Mouse (Mus musculus): ENCODE data around the gene G3bp1.

The G3bp1 gene

DNA sequence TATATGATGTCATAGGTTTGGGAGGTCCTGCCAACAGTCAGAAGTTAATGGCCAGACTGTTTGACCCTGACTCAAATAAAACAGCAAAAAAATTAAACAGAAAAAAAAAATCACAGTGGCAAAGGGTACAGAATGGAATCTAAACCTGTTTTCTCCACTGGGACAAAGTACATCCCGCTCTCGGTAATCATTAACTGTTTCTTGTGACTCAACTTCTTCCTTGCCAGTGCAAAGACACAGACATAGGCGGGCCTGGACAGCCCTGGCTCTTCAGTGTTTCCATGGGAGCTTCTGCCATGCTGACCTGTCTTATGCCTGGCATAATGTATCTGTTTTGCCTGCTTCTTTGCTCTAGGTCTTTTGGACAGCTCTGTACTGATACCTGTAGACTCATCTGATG lies 4.3 kb upstream of the G3bp1 start:
- DNase-seq = no peak

DNA sequence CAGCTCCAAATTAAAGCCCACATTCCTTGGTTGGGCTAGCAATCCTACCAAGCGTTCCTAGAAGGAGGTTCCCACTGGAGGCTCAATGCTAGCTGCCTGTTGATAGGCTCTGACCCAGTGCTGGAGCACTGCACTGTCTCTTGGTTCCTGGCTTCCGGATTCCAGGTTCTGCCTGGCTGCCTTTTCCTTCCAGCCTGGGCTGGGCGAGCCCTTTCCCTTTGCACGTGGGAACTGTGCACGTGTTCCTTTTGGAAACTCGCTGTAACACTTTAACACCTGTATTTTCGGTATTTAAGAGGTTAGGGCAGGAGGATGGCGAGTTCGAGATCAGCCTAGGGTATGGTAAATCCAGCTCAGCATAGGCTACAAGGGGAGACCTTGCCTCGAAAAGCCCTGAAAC lies 1.5 kb upstream of the G3bp1 start:
- no peak for DNase-seq

DNA sequence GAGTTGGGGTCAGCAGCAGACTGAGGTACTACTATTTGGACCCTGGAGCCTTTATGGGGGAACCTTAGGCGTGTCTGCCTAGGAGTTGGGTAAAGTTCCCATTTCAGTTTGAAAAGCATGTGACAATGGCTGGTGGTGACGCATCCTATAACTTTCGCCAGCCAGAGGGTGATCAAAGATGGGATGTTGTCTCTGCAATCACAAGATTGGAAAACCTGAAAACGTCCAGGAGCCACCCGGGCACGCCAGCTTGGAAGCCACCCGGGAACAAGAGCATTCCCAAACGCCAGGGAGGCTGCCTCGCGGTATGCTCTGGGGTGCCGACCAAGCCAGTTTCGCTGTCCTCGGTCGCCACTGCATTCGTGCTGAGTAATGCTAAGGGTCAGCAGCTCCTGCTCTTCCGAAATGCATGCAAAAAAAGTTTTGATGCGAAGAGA lies 856 bp upstream of the G3bp1 start:
- DNase-seq = no peak

GRCm38 (mm10) chr11:55469923-55470691 lies 622 bp downstream of the G3bp1 start:
- DNase-seq = peak; percentile 15

DNA sequence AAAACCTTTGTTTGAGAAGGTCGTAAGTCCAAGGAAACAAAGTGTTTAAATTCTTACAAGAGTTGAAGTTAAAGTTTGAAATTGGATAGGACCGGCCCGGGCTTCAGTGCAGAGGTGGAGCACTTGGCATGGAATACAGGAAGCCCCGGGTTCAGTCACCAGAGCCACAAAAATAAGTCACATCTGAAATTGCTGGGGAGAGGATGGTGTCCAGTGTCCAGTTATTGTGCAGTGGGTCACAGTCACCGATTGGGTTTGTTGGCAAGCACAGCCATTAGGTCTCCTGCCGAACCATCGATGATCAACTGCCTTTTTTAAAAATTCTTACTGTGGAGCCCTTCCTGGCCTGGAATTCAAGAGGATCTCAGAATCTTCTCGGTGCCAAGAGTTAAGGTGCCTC lies 1.3 kb downstream of the G3bp1 start:
- DNase-seq = no peak

GRCm38 (mm10) chr11:55471467-55471866 lies 2.0 kb downstream of the G3bp1 start:
- DNase-seq = no peak

DNA sequence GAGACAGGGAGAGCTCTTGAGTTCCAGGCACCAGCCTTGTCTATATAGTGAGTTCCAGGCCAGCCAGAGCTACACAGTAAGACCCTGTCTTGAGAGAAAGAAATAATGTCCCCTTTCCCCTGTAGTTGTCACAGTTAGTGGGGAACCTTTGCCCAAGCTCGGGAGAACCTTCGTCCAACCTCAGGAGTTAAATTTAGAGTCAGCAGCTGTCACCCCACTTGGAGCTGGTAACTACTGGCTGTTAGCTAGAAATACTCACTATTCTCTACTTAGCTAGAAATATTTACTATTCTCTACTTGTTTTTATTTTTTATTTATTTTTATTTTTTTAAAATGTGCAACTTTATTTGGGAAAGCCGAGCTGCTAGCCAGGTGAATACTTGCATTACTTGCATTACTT lies 3.7 kb downstream of the G3bp1 start:
- DNase-seq = no peak

DNA sequence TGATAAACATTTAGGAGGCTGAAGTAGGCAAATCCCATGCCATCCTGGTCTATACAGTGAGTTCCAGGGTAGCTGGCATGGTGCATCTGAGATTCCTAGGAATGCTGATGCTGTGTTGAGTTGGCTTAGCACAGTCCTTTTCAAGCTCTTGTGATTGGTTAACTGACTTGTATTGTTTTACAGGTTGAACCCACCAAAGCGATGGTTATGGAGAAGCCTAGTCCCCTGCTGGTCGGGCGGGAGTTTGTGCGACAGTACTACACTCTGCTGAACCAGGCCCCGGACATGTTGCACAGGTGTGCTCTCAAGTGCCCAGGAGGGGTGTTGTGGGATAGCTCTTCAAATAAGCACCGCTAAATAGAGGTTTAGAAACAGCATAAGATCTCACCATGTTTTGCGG lies 16.0 kb downstream of the G3bp1 start:
- no peak for DNase-seq

GRCm38 (mm10) chr11:55496158-55496557 lies 26.7 kb downstream of the G3bp1 start:
- DNase-seq = no peak

DNA sequence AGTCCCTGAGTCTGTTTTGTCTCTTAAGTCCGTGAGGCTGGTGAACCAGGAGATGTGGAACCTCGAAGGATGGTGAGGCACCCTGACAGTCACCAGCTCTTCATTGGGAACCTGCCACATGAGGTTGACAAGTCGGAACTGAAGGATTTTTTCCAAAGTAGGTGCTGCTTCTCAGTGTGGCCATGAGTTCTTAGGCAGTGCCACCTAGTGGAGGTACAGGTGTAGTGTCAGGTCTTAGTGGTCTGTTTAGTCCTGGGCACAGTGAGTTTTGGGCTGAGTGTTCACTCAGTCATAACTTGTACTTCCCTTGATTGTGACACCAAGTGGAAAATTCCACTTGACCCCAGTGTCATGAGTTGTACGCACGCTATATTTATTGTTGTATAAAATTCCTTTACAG lies 28.4 kb downstream of the G3bp1 start:
- peak; percentile 46 for DNase-seq

GRCm38 (mm10) chr11:55501955-55502531 lies 32.6 kb downstream of the G3bp1 start:
- DNase-seq = no peak

GRCm38 (mm10) chr11:55502886-55503285 lies 33.4 kb downstream of the G3bp1 start:
- DNase-seq = no peak

- DNase-seq = no peak
These were observed 36.0 kb downstream of the G3bp1 start for GRCm38 (mm10) chr11:55505485-55505884.

DNA sequence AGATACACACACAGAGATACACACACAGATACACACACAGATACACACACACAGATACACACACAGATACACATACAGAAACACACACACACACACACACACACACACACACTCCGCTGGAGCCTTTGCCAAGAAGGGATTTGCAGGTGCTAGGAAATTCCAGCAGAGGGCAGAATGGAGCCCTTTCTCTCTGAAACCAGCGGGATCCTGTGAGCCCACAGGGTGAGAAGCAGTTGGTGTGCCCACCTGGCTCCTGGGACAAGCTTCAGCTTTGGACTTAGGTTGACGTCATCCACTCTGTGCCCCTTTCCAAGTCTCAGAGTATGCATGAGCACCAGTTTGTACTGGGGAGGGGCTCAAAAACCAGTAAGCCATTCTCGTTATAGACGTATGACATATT lies 41.9 kb downstream of the G3bp1 start:
- no peak for DNase-seq

DNA sequence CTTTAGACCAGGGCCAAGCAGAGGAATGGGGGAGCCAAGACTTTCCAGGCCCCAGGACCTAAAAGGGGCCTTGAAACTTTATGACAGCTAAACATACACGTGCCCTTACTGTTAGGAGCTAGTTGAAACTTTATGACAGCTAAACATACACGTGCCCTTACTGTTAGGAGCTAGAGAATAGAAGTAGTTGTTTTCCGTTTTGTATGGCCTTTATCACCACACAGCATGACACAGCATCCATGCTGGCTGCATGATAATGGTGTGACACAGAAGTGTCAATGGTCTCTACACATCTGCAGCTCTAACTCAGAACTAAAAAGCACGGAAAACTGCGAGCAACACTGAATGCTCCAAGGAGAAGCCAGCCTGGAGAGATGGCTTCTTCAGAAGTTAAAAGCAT lies 48.2 kb downstream of the G3bp1 start:
- DNase-seq = no peak

GRCm38 (mm10) chr11:55518806-55519674 lies 49.6 kb downstream of the G3bp1 start:
- peak; percentile 77 for DNase-seq

DNA sequence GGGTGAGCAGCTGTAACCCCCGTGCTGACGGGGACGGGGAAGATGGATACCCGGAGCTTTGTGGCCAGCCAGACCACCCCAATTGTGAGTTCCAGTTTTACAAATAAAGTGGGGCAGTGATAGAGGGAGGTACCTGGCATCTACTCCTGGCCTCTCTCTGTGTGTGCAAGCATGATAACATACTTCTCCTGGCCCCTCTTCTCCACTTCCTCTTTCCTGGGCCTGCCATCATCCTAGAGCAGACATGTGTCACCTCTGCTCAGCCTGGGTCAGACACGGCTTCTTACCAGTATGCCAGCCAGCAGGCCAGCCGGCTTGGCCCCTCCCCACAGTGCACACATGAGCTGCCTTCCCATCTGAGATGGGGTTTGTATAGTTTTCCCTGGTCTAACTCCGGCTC lies 61.3 kb downstream of the G3bp1 start:
- DNase-seq = no peak

DNA sequence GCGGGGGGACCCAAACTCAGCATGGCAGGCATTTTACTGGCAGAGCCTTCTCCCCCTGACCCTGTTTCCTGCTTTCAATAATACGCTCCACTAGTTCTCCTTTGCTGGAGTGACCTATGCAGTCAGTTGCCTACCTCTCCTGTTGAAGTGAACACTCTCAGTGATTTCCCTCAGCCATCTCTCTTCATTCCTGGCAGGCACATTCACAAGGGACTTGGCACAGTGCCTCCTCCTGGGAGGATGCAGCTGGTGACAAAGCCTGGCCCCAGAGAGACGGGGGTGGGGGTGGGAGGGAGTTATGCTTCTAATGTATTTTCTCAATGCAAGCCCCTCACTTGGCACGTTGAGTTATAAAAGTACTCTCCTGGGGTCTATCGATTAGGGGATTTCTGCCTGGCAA lies 63.9 kb downstream of the G3bp1 start:
- peak; percentile 82 for DNase-seq

DNA sequence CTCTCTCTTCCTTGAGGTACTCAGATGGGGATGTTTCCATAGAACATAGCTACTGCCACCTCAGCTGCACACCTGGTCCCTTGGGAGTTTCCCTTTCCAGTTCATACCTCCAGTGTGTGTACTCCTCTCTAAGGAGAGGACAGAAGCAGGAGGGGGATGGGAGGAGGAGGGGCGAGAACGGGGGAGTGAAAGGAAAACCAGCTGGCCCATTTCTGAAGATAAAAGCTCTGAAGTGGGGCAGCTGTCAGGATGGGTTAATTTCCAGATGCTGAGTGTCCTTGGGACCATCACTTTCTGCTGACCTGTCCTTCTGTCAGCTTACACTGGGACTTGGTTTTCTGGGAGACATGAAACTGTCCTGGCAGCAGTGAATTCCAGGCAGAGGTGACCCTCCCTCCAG lies 65.3 kb downstream of the G3bp1 start:
- no peak for DNase-seq

DNA sequence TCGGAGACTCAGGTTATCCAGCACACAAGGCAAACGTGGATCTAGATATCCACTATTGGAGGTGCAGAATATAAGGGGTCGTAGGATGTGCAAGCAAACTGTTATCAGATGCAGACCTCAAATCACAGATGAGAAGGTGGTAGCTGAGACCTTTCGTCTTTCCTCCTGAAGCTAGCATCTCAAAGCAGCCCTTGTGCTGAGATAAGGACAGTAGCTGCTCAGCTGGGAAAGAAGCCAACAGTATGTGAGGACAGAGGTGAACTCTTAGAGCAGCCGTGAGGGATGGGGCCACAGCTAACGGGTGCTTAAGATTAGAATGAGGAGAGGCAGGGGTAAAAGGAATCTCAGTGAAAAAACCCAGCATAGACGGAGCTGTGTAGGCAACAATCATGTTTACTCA lies 72.6 kb downstream of the G3bp1 start:
- no peak for DNase-seq

- DNase-seq = no peak
These were observed 73.2 kb downstream of the G3bp1 start for GRCm38 (mm10) chr11:55542671-55543070.

- no peak for DNase-seq
These were observed 76.2 kb downstream of the G3bp1 start for GRCm38 (mm10) chr11:55545690-55546089.
